Mouse (Mus musculus) c-Kit-positive CD71-positive TER-119-positive erythroid progenitor cells, embryonic 14.5 days (primary cell): Measurements from ENCODE around the gene Epas1.

ENCODE experiments used
- DNase-seq: peaks from one replicate; pipeline ENCODE4 v3.0.0-alpha.2; 2013; ENCODE audit warnings: low spot score

Epas1 gene

DNA sequence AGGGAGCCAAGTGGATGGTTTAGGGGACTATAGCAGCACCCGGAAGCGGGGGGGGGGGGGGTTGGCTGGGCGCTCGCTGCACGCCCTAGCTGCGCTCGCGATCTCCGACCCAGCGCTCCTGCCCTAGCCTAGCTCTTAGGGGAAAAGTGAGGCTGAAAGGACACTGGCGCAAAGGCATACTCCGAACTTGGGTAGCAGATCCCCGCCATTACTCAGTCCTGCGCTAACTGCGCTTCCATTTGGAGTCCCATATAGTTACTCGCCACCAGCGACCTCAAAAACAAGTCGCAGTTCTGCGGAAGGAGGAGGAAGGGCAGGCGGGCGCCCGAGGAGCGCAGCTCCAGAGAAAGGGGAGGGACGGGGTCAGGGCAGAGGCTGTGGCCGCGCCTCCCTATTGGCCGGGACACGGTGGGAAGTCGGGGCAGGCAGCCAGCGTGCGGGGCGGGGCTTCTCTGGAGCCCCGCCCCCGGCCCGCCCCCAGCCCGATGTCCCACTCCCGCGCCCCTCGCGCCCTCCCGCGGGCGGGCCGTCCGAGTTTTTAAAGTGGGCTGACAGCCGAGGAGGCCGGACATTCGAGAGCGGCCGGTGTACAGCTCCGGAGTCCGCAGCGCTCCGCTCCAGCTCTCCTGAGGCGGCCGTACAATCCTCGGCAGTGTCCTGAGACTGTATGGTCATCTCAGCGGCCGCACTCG lies at the start of gene Epas1:
TSS of gene Epas1 (plus strand) at position 571 of the 692 bp plus-strand sequence.
- no peak for DNase-seq

DNA sequence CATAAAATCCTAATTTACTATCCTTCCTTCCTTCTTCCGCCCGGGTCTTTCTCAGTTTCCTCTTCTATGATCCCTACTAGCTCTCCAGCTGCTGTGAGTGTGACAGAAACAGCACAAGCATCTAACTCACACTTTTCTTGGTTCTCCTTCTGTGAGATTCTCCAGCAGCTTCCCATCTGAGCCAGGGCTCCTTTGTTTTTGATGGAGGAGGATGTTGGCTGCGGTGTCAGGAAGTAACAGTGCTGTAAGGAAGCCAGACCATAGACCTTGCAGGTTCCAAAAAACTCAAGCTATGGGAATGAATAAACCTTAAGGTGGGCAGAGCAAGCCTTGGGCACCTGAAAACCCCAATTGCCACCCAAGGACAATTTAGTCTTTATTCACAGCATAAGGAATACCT lies 48.3 kb upstream of the Epas1 start:
- no peak for DNase-seq

- no peak for DNase-seq
Observed at GRCm38 (mm10) chr17:86706467-86706866, 47.0 kb upstream of the Epas1 start.

GRCm38 (mm10) chr17:86709803-86710202 lies 43.7 kb upstream of the Epas1 start:
- no peak for DNase-seq

- no peak for DNase-seq
Observed at GRCm38 (mm10) chr17:86710379-86710778, 43.1 kb upstream of the Epas1 start.

DNA sequence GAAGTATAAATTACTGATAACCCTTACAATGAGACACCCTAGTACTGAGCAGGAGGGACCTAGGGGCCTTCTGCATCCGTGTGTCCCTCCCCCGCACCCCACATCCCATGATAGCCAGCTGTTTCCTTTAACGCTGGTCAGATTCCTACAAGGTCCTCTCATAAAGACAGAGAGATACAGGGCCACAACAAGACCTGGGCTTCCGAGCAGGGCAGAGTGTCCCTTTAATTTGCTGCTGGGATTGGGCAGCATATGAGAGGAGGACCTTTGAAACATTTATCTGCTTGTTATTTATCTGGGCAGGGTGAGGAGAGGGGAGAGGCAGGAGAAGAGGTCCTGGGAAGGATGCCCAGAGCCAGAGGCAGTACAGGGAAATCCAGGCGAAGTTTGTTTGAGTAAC lies 41.6 kb upstream of the Epas1 start:
- DNase-seq, result no peak

- no peak for DNase-seq
Observed at GRCm38 (mm10) chr17:86712601-86713000, 40.9 kb upstream of the Epas1 start.

DNA sequence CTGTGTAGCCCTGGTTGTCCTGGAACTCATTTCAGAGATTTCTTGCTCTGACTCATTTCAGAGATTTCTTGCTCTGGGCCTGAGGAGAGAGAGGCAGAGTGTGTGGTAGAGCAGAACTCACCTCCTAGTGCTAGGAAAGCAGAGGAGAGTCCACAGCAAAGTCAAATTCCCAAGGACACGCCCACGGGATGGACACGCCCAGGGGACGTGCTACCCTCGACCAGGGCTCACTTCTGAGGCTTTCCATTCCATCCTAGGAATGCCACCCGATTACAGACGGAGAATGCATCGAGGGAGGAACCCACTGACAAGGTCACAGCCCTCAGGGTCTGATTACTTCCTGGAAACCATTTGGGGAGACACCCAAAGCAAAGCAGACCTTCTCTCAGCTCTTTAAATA lies 39.9 kb upstream of the Epas1 start:
- no peak for DNase-seq

DNA sequence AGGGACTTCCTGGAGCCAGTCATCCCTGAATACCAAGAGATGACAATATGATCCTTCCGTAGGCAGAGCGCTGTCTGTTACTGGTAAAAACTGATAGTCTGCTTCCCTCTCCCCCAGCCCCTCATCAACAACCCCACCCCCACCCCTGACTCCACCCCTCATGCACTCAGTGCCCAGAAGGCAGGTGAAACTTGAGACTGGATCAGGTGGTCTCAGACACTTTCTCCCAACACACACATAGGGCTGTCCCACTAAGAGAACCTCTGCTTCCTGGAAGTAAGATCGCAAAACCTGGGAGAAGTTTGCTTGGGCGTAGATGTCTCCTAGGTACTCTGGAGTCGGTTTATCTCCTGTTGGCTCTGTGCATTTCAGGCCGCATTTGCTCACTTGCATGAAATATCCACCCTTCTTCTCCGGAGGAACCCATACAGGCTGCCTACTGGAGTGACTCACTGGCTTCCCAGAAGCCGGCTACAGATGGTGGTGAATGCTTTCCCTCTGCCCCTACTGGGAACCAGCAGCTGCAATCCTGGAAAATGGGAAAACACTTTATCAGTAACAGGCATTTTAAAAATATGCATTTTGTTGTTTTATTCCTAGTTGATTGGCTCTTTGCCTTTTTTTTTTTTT lies 28.6 kb upstream of the Epas1 start:
- no peak for DNase-seq

- no peak for DNase-seq
Observed at GRCm38 (mm10) chr17:86726480-86726879, 27.0 kb upstream of the Epas1 start.

DNA sequence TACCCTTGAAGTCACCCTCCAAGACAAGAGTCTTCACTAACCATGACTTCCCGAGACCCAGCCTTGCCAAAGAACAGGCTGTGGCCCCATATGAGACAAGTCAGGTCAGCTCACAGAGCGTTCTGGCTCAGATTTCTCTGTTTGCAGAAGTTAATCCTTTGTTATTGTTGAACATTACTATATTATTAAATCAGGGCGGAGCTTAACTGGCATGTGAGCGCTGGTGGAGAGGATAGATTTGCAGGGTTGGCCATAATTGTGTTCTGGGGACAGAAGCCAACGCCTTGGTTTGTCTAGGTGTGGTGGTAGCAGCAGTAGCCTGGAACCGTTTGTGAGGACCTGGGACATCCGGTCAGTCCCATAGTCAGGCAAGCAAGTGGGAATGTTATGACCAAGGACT lies 26.5 kb upstream of the Epas1 start:
- DNase-seq, result no peak

DNA sequence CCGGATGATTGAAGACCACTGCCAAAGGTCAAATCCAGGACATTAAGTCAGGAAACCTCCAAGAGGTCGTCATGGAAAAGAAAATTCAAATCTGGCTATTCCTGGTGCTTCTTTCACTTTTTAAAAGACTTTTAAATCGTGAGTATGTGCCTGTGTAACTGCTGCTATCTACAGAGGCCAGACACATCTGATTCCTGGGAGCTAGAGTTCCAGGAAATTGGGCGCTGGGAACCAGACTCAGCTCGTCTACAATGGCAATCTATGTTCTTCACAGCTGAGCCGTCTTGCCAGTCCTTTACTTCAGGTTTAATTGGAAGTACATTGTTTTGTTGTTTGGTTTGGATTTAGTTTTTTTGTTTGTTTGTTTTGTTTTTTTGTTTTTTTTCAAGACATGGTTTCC lies 22.2 kb upstream of the Epas1 start:
- peak; percentile 65 for DNase-seq

GRCm38 (mm10) chr17:86732024-86732423 lies 21.5 kb upstream of the Epas1 start:
- peak; percentile 37 for DNase-seq

- no peak for DNase-seq
Observed at GRCm38 (mm10) chr17:86732522-86732921, 21.0 kb upstream of the Epas1 start.

DNA sequence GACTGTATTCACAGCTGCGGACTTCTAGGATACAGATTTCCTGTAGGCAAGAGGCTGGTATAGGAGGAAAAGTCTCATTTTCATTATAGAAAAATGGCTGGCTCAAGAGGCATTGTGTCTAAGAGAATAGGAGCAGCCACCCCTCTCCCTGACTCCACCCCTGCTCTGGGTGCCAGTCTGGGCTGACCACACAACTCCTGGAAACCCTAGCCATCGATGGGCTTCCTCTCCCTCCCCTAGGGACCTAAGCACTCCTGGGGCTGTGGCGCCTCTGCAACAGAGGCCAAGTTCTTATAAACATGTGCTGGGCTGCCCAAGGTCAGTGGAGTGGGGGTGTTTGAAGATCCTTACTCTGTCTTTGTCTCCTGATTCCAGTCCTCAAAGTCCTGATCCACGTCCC lies 19.9 kb upstream of the Epas1 start:
- DNase-seq, result no peak

DNA sequence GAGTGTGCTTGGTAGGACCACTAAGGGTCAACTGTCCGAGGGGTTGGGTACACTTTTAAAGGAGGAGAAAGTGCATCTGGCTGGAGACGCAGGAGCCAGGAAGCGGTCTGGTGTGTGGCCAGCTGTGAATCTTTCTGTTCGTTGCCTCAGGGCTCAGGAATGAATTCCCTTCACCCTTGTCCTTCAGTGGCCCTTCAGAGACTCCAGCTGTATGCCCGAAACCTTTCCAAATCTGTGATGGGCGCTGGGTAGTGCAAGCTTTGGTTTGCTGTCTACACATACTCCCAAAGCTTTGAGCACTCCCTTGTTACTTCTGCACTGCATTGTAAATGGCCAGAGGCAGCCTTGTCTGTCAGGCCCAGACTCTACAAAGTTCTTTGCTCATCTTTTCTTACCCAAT lies 15.0 kb upstream of the Epas1 start:
- no peak for DNase-seq

DNA sequence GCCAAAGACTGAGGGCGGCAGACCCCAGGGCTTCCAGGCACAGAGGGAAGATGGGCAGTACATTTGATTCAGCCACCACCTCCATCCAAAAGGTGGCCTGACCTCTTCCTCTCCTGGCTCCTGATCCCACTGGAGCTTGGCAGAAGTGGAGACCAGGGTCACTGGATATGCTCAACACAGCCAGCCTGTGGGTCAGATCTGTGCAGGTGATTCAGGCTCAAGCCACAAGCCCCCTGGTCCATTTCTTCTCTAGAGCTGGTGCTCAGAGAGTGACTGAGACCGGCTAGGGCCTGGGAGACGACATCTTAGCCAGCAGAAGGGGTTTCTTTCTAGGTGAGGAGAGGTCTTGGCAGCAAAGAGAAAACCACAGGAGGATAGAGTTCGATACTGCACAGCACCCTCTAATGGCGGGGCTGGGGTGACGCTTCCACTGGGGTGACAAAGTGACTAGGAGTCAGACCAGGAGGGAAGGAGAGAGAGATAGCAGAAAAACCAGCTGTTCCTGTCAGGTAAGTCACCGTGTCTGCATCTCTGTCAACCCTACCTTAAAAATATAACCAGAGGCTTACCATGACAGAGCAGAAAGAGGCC lies 10.1 kb upstream of the Epas1 start:
- DNase-seq, result no peak

GRCm38 (mm10) chr17:86744943-86745342 lies 8.6 kb upstream of the Epas1 start:
- no peak for DNase-seq

GRCm38 (mm10) chr17:86751373-86751871 lies 2.1 kb upstream of the Epas1 start:
- DNase-seq, result no peak

GRCm38 (mm10) chr17:86753931-86754805 lies 668 bp downstream of the Epas1 start:
- no peak for DNase-seq

- no peak for DNase-seq
Observed at GRCm38 (mm10) chr17:86754806-86755571, 1.5 kb downstream of the Epas1 start.
